Mouse (Mus musculus): ENCODE results near the gene Fgfr2.
"Not testable (repeated sequence)": the region's sequence is repeated elsewhere in the genome, so short reads cannot be mapped to it uniquely, and the experiment has no call there.

The Fgfr2 gene

GRCm38 (mm10) chr7:131437051-131437450 is 1686.1 kb downstream of the Fgfr2 start:
- TF ChIP-seq POU5F1 (IDR thresholded peaks at IDR 0.05; ENCODE audit: borderline replicate concordance, low read length) (no peak), NANOG (IDR thresholded peaks at IDR 0.05; ENCODE audit: borderline replicate concordance, low read length) (no peak), CTCF (conservative IDR thresholded peaks at IDR 0.05; ENCODE audit: low read length) (no peak)
- Histone ChIP-seq H3K27me3 (ENCODE audit: insufficient read depth, low read length) (no peaks in the 10 kb centered on the region), H3K4me3 (replicated peaks; ENCODE audit: low read length) (no peak overlapping the region)

GRCm38 (mm10) chr7:131434276-131434675 is 1688.9 kb downstream of the Fgfr2 start:
- Histone ChIP-seq H3K4me3 (replicated peaks; ENCODE audit: low read length) (no peak overlapping the region), H3K36me3 (ENCODE audit: insufficient read depth, low read length) (no peaks in the 10 kb centered on the region), H3K9me3 (ENCODE audit: low read length) (no peaks in the 10 kb centered on the region), H3K4me1 (replicated peaks; ENCODE audit: low read depth, low read length) (peaks cover 12% of the 10 kb centered on the region), H3K27me3 (ENCODE audit: insufficient read depth, low read length) (no peaks in the 10 kb centered on the region)
- TF ChIP-seq CTCF (conservative IDR thresholded peaks at IDR 0.05; ENCODE audit: low read length) (no peak), POU5F1 (IDR thresholded peaks at IDR 0.05; ENCODE audit: borderline replicate concordance, low read length) (no peak), NANOG (IDR thresholded peaks at IDR 0.05; ENCODE audit: borderline replicate concordance, low read length) (no peak)

More at GRCm38 (mm10) chr7:131437051-131437450, 1686.1 kb downstream of the Fgfr2 start:
- Histone ChIP-seq H3K9me3 (ENCODE audit: low read length) (no peaks in the 10 kb centered on the region), H3K4me1 (replicated peaks; ENCODE audit: low read depth, low read length) (peaks cover 12% of the 10 kb centered on the region), H3K36me3 (ENCODE audit: insufficient read depth, low read length) (no peaks in the 10 kb centered on the region)

GRCm38 (mm10) chr7:131432244-131432643 is 1690.9 kb downstream of the Fgfr2 start:
- Histone ChIP-seq H3K4me3 (replicated peaks; ENCODE audit: low read length) (no peak overlapping the region), H3K36me3 (ENCODE audit: insufficient read depth, low read length) (0 out of 2 replicates have a peak, but pooled peaks cover 2% of the 10 kb centered on the region), H3K9me3 (ENCODE audit: low read length) (no peaks in the 10 kb centered on the region), H3K4me1 (replicated peaks; ENCODE audit: low read depth, low read length) (peaks cover 8% of the 10 kb centered on the region), H3K27me3 (ENCODE audit: insufficient read depth, low read length) (no peaks in the 10 kb centered on the region)
- no peak for TF ChIP-seq POU5F1 (IDR thresholded peaks at IDR 0.05; ENCODE audit: borderline replicate concordance, low read length)
- TF ChIP-seq CTCF (conservative IDR thresholded peaks at IDR 0.05; ENCODE audit: low read length), result peak; percentile 35

- peaks cover 4% of the 10 kb centered on the region; the same call in 1 of the 2 replicates for H3K9me3 ChIP-seq (ENCODE audit: low read length)
- H3K36me3 ChIP-seq (ENCODE audit: insufficient read depth, low read length), result 0 out of 2 replicates have a peak, but pooled peaks cover 6% of the 10 kb centered on the region
- TF ChIP-seq CTCF (conservative IDR thresholded peaks at IDR 0.05; ENCODE audit: low read length), result no peak
- no peak for TF ChIP-seq NANOG (IDR thresholded peaks at IDR 0.05; ENCODE audit: borderline replicate concordance, low read length)
- no peak for TF ChIP-seq POU5F1 (IDR thresholded peaks at IDR 0.05; ENCODE audit: borderline replicate concordance, low read length)
- H3K27me3 ChIP-seq (ENCODE audit: insufficient read depth, low read length), result no peaks in the 10 kb centered on the region
- no peak overlapping the region for H3K4me3 ChIP-seq (replicated peaks; ENCODE audit: low read length)
- no peaks in the 10 kb centered on the region for H3K4me1 ChIP-seq (replicated peaks; ENCODE audit: low read depth, low read length)
Measured at GRCm38 (mm10) chr7:131427331-131427730, 1695.8 kb downstream of the Fgfr2 start.

- no peaks in the 10 kb centered on the region for H3K27me3 ChIP-seq (ENCODE audit: insufficient read depth, low read length)
- no peak overlapping the region for H3K4me3 ChIP-seq (replicated peaks; ENCODE audit: low read length)
- H3K36me3 ChIP-seq (ENCODE audit: insufficient read depth, low read length), result 0 out of 2 replicates have a peak, but pooled peaks cover 6% of the 10 kb centered on the region
- H3K9me3 ChIP-seq (ENCODE audit: low read length), result peaks cover 4% of the 10 kb centered on the region; the same call in 1 of the 2 replicates
- H3K4me1 ChIP-seq (replicated peaks; ENCODE audit: low read depth, low read length), result no peaks in the 10 kb centered on the region
- TF ChIP-seq CTCF (conservative IDR thresholded peaks at IDR 0.05; ENCODE audit: low read length), result no peak
- no peak for TF ChIP-seq POU5F1 (IDR thresholded peaks at IDR 0.05; ENCODE audit: borderline replicate concordance, low read length)
- TF ChIP-seq NANOG (IDR thresholded peaks at IDR 0.05; ENCODE audit: borderline replicate concordance, low read length), result no peak
Measured at GRCm38 (mm10) chr7:131424912-131425311, 1698.2 kb downstream of the Fgfr2 start.

GRCm38 (mm10) chr7:131417605-131418004 is 1705.5 kb downstream of the Fgfr2 start:
- no peaks in the 10 kb centered on the region for H3K4me1 ChIP-seq (replicated peaks; ENCODE audit: low read depth, low read length)
- H3K36me3 ChIP-seq (ENCODE audit: insufficient read depth, low read length), result no peaks in the 10 kb centered on the region

GRCm38 (mm10) chr7:131416742-131417141 is 1706.4 kb downstream of the Fgfr2 start:
- H3K4me1 ChIP-seq (replicated peaks; ENCODE audit: low read depth, low read length); H3K36me3 ChIP-seq (ENCODE audit: insufficient read depth, low read length); H3K9me3 ChIP-seq (ENCODE audit: low read length); H3K27me3 ChIP-seq (ENCODE audit: insufficient read depth, low read length); H3K4me3 ChIP-seq (replicated peaks; ENCODE audit: low read length): not testable (repeated sequence)

More at GRCm38 (mm10) chr7:131417605-131418004, 1705.5 kb downstream of the Fgfr2 start:
- Histone ChIP-seq H3K4me3 (replicated peaks; ENCODE audit: low read length) (no peak overlapping the region), H3K27me3 (ENCODE audit: insufficient read depth, low read length) (no peaks in the 10 kb centered on the region), H3K9me3 (ENCODE audit: low read length) (no peaks in the 10 kb centered on the region)
- TF ChIP-seq POU5F1 (IDR thresholded peaks at IDR 0.05; ENCODE audit: borderline replicate concordance, low read length) (no peak), NANOG (IDR thresholded peaks at IDR 0.05; ENCODE audit: borderline replicate concordance, low read length) (no peak), CTCF (conservative IDR thresholded peaks at IDR 0.05; ENCODE audit: low read length) (no peak)

GRCm38 (mm10) chr7:131411941-131412270 is 1711.2 kb downstream of the Fgfr2 start:
- TF ChIP-seq CTCF (conservative IDR thresholded peaks at IDR 0.05; ENCODE audit: low read length) (no peak), NANOG (IDR thresholded peaks at IDR 0.05; ENCODE audit: borderline replicate concordance, low read length) (no peak), POU5F1 (IDR thresholded peaks at IDR 0.05; ENCODE audit: borderline replicate concordance, low read length) (no peak)
- H3K9me3 ChIP-seq (ENCODE audit: low read length), result no peaks in the 10 kb centered on the region
- H3K4me1 ChIP-seq (replicated peaks; ENCODE audit: low read depth, low read length), result peaks cover 20% of the 10 kb centered on the region
- H3K36me3 ChIP-seq (ENCODE audit: insufficient read depth, low read length), result peaks cover 2% of the 10 kb centered on the region; the same call in 1 of the 2 replicates
- H3K27me3 ChIP-seq (ENCODE audit: insufficient read depth, low read length), result no peaks in the 10 kb centered on the region
- no peak overlapping the region for H3K4me3 ChIP-seq (replicated peaks; ENCODE audit: low read length)

GRCm38 (mm10) chr7:131411221-131411940 is 1711.8 kb downstream of the Fgfr2 start:
- Histone ChIP-seq H3K4me1 (replicated peaks; ENCODE audit: low read depth, low read length) (peaks cover 20% of the 10 kb centered on the region), H3K4me3 (replicated peaks; ENCODE audit: low read length) (peak overlapping the region; percentile 97), H3K9me3 (ENCODE audit: low read length) (no peaks in the 10 kb centered on the region), H3K27me3 (ENCODE audit: insufficient read depth, low read length) (no peaks in the 10 kb centered on the region), H3K36me3 (ENCODE audit: insufficient read depth, low read length) (peaks cover 4% of the 10 kb centered on the region; the same call in 1 of the 2 replicates)
- TF ChIP-seq CTCF (conservative IDR thresholded peaks at IDR 0.05; ENCODE audit: low read length) (no peak), POU5F1 (IDR thresholded peaks at IDR 0.05; ENCODE audit: borderline replicate concordance, low read length) (no peak), NANOG (IDR thresholded peaks at IDR 0.05; ENCODE audit: borderline replicate concordance, low read length) (no peak)

All from E14TG2a.4 (cell line).